Mouse (Mus musculus): ENCODE results near the gene Ptprt. TPM values are rescaled to one million over a fixed set of nuclear protein-coding genes. Genes with fewer than 3 reads are reported as not detected.

The Ptprt gene
- total and polyA plus RNA-seq, 3 experiments = 0.76 TPM; not detected in 2

DNA sequence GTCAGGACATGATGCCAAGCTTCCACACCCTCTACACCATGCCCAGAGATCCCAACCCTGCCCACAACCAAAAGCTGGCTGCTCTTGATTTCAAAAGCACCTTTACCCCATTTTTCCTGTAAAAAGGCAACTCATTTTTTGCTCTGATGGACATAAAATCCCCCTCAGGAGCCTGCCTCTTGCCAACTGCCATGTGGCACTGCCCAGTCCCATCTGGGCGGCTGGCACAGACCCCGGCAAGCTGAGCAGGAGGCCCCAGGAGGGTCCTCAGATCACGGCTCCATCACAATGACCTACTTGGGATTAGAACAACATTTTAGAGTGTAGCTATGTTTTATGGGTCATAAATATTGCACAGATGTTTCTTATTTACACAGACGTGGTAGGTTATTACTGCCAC, 22.3 kb downstream of the Ptprt start:
- Histone ChIP-seq H3K79me2 (replicated peaks; ENCODE audit: control insufficient read depth, extremely low read depth, insufficient read depth, poor library complexity, severe bottlenecking) (no peaks in the 10 kb centered on the region), H3K36me3 (replicated peaks in 1 of 2; ENCODE audit: control insufficient read depth in 1 of 2, insufficient read depth in 1 of 2, low read length in 1 of 2) (no peaks in the 10 kb centered on the region), H3K9me3 (replicated peaks; ENCODE audit: low read length) (peaks cover 90% of the 10 kb centered on the region), H3K4me1 (ENCODE audit: control insufficient read depth in 1 of 2, insufficient read depth in 2 of 2) (no peaks in the 10 kb centered on the region), H3K4me3 (replicated peaks in 1 of 3; ENCODE audit: low read depth in 2 of 3, low read length in 2 of 3, poor library complexity in 1 of 3) (no peak overlapping the region), H3K27ac (ENCODE audit: insufficient read depth, low read depth) (no peak overlapping the region), H3K27me3 (replicated peaks) (no peaks in the 10 kb centered on the region), H3K4me2 (ENCODE audit: insufficient read depth, low read depth, poor library complexity, severe bottlenecking) (no peak overlapping the region), H3K9ac (ENCODE audit: insufficient read depth, low read depth) (no peak overlapping the region)
- TF ChIP-seq RAD21 (IDR thresholded peaks at IDR 0.05; ENCODE audit: low read depth, low read length) (no peak), MAZ (IDR thresholded peaks at IDR 0.05; ENCODE audit: low read depth, low read length) (no peak), NRF1 (IDR thresholded peaks at IDR 0.05; ENCODE audit: low read depth, low read length) (no peak), MAFK (IDR thresholded peaks at IDR 0.05; ENCODE audit: insufficient replicate concordance, low read length) (no peak), POLR2AphosphoS2 (IDR thresholded peaks at IDR 0.05; ENCODE audit: low read depth, low read length) (no peak), USF1 (IDR thresholded peaks at IDR 0.05; ENCODE audit: low read depth, low read length) (no peak), KAT2A (IDR thresholded peaks at IDR 0.05; ENCODE audit: insufficient replicate concordance, low read length) (no peak), POLR2A (IDR thresholded peaks at IDR 0.05; ENCODE audit: low read depth, low read length) (no peak), ZKSCAN1 (IDR thresholded peaks at IDR 0.05; ENCODE audit: borderline replicate concordance, low read depth, low read length) (no peak), ELF1 (IDR thresholded peaks at IDR 0.05; ENCODE audit: low read depth, low read length) (no peak), MAX (IDR thresholded peaks at IDR 0.05; ENCODE audit: low read length) (no peak), EP300 (IDR thresholded peaks at IDR 0.05; ENCODE audit: low read length) (no peak), TBP (conservative IDR thresholded peaks at IDR 0.05; ENCODE audit: low read depth, low read length) (no peak), CHD2 (IDR thresholded peaks at IDR 0.05; ENCODE audit: low read length) (no peak), SMC3 (IDR thresholded peaks at IDR 0.05; ENCODE audit: low read depth, low read length) (no peak)
- in situ Hi-C loops (cut with MboI; ENCODE audit: low pct_ligation_motif_present, low pct_unique_long_range_greater_than_20kb, low sequenced_read_pairs) = no loop called here
- dilution Hi-C loops (cut with MboI; ENCODE audit: extremely low pct_ligation_motif_present, extremely low pct_unique_long_range_greater_than_20kb, low sequenced_read_pairs) = no loop called here
- DNase-seq (ENCODE audit: extremely low read depth) = no peak

- no peaks in the 10 kb centered on the region for H3K79me2 ChIP-seq (replicated peaks; ENCODE audit: control insufficient read depth, extremely low read depth, insufficient read depth, poor library complexity, severe bottlenecking)
- TF ChIP-seq JUN (IDR thresholded peaks at IDR 0.05; ENCODE audit: insufficient read depth, low read depth, low read length) (no peak), CTCF (conservative IDR thresholded peaks at IDR 0.05 in 1 of 2, IDR thresholded peaks at IDR 0.05 in 1 of 2; ENCODE audit: low read depth in 2 of 2, low read length in 2 of 2) (no peak), ELF1 (IDR thresholded peaks at IDR 0.05; ENCODE audit: low read depth, low read length) (no peak), IRF4 (IDR thresholded peaks at IDR 0.05; ENCODE audit: low read depth, low read length) (no peak), MXI1 (IDR thresholded peaks at IDR 0.05; ENCODE audit: low read depth, low read length) (no peak), MEF2A (IDR thresholded peaks at IDR 0.05; ENCODE audit: borderline replicate concordance, low read depth, low read length) (no peak), TBP (conservative IDR thresholded peaks at IDR 0.05; ENCODE audit: low read depth, low read length) (no peak), POLR2AphosphoS2 (IDR thresholded peaks at IDR 0.05; ENCODE audit: low read depth, low read length) (no peak), JUND (conservative IDR thresholded peaks at IDR 0.05; ENCODE audit: low read depth, low read length) (no peak), ZC3H11A (IDR thresholded peaks at IDR 0.05; ENCODE audit: low read depth, low read length) (no peak), BHLHE40 (IDR thresholded peaks at IDR 0.05; ENCODE audit: low read depth, low read length) (no peak), SIN3A (IDR thresholded peaks at IDR 0.05; ENCODE audit: low read length) (no peak), MAX (IDR thresholded peaks at IDR 0.05; ENCODE audit: low read length) (no peak), MAFK (IDR thresholded peaks at IDR 0.05; ENCODE audit: insufficient replicate concordance, low read length) (no peak), NRF1 (IDR thresholded peaks at IDR 0.05; ENCODE audit: low read depth, low read length) (no peak), USF2 (conservative IDR thresholded peaks at IDR 0.05; ENCODE audit: low read depth, low read length) (no peak), KAT2A (IDR thresholded peaks at IDR 0.05; ENCODE audit: insufficient replicate concordance, low read length) (no peak)
- no peak for DNase-seq (ENCODE audit: extremely low read depth)
- in situ Hi-C loops (cut with MboI; ENCODE audit: low pct_ligation_motif_present, low pct_unique_long_range_greater_than_20kb, low sequenced_read_pairs) (no loop called here), dilution Hi-C loops (cut with MboI; ENCODE audit: extremely low pct_ligation_motif_present, extremely low pct_unique_long_range_greater_than_20kb, low sequenced_read_pairs) (no loop called here)
- H3K27me3 ChIP-seq (replicated peaks) = no peaks in the 10 kb centered on the region
- H3K4me2 ChIP-seq (ENCODE audit: insufficient read depth, low read depth, poor library complexity, severe bottlenecking) = no peak overlapping the region
- no peaks in the 10 kb centered on the region for H3K36me3 ChIP-seq (replicated peaks in 1 of 2; ENCODE audit: control insufficient read depth in 1 of 2, insufficient read depth in 1 of 2, low read length in 1 of 2)
- peaks cover 92% of the 10 kb centered on the region for H3K9me3 ChIP-seq (replicated peaks; ENCODE audit: low read length)
- no peak overlapping the region for H3K9ac ChIP-seq (ENCODE audit: insufficient read depth, low read depth)
- H3K4me3 ChIP-seq (replicated peaks in 1 of 3; ENCODE audit: low read depth in 2 of 3, low read length in 2 of 3, poor library complexity in 1 of 3) = no peak overlapping the region
- no peak overlapping the region for H3K27ac ChIP-seq (ENCODE audit: insufficient read depth, low read depth)
- H3K4me1 ChIP-seq (ENCODE audit: control insufficient read depth in 1 of 2, insufficient read depth in 2 of 2) = no peaks in the 10 kb centered on the region
Observed at GRCm38 (mm10) chr2:162637537-162637936, 23.4 kb downstream of the Ptprt start.

Measured in CH12.LX (cell line).